Mouse (Mus musculus) testis, adult 2 months (tissue): ENCODE measurements around the gene Mylip.

Experiments
- CTCF ChIP-seq: fragments of 200-500 bp; IDR thresholded peaks from 2 replicates; pipeline ENCODE4 v1.5.1; 2012; ENCODE audit warnings: low read depth, mild to moderate bottlenecking, inconsistent platforms, low read length, moderate library complexity; ENCODE audit not compliant: control insufficient read depth, insufficient read depth, insufficient replicate concordance
- POLR2A ChIP-seq: fragments of 200-500 bp; IDR thresholded peaks from 2 replicates; pipeline ENCODE4 v1.6.1; 2012; ENCODE audit warnings: low read depth, mild to moderate bottlenecking, inconsistent platforms, low read length, moderate library complexity; ENCODE audit not compliant: control insufficient read depth

DNA sequence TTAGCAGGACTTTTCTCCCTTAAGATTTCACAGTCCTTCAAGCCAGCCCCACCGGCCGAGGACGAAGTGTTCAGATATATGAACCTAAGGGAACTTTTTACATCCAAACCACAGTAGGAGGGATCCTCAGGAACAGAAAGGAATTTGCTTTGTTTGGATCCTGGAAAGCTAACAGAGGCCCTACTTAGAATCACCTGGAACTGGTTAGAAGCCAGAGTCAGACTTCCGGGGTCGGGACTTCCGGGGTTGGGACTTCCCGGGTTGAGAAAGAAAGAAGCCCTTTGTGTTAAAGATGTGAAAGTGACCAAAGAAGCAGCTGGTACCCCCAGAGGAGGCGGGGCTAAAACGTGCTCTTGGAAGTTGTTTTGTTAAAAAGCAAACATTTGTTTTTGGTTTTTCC, 24.5 kb downstream of the Mylip start:
- TF ChIP-seq CTCF (no peak), POLR2A (no peak)
